In genomic region chr2:57254267-57254666, GRCm38 (mm10) we compare ENCODE assay signal across 27 mouse cellular contexts. TPM values are rescaled to one million over a fixed set of nuclear protein-coding genes. Genes with fewer than 3 reads are reported as not detected.
DNase-seq lines count a peak whose midpoint lies in the region; ATAC-seq and TF ChIP-seq lines count a peak whose summit lies in the region.
"Had no signal": no experiment of that assay in that cellular context is flagged by ENCODE, and none has a peak within 500 bp of the region (broad histone marks: within the 10 kb centered on the region; RNA-seq: fewer than 3 reads in every experiment).

No protein-coding gene starts in this region.

- no peak for TF ChIP-seq POLR2A in liver, adult 2 months (IDR thresholded peaks at IDR 0.05; ENCODE audit: extremely low read depth, insufficient read depth, low read length)

- H3K27ac ChIP-seq in gastrocnemius, adult 2 months = peak overlapping the region; percentile 78; the same call in 1 of the 2 replicates
- peak overlapping the region; percentile 78; the same call in 1 of the 2 replicates for H3K27ac ChIP-seq in liver, adult 2 months (replicated peaks; ENCODE audit: insufficient read depth, low read depth, low read length)
- H3K27ac ChIP-seq in hindbrain, embryonic 14.5 days = no peak overlapping the region
- H3K27ac ChIP-seq: embryonic facial prominence, embryonic 10.5 days; embryonic facial prominence, embryonic 13.5 days; forebrain, embryonic 10.5 days; forebrain, embryonic 13.5 days; heart, embryonic 15.5 days; hindbrain, embryonic 10.5 days; hindbrain, embryonic 15.5 days had no signal

- 58% methylated on average over 4 of the region's 4 CpGs for WGBS in liver, adult 2 months
- WGBS in hindbrain, embryonic 14.5 days = 91% methylated on average over 4 of the region's 4 CpGs

- DNase-seq in adrenal gland, postnatal 10 days = peak; percentile 32
- DNase-seq in adrenal gland, postnatal 25 days = no peak
- DNase-seq in gastrocnemius, adult 2 months = no peak
- no peak for DNase-seq in gastrocnemius, postnatal 25 days
- DNase-seq in liver, adult 2 months (ENCODE audit: extremely low read depth, low read depth, low spot score) = peak; percentile 63
- no peak for DNase-seq in liver
- no peak for DNase-seq in hindbrain, embryonic 14.5 days (ENCODE audit: low spot score)
- DNase-seq: adrenal gland, adult 2 months; adrenal gland, postnatal 36 days; cerebellum, adult 9-11 months; embryo, embryonic 11 days; gastrocnemius, postnatal 14 days; heart, adult 18-20 months; heart, postnatal 10 days; heart, postnatal 36 days had no signal

- H3K79me2 ChIP-seq in liver, adult 2 months (ENCODE audit: control insufficient read depth, insufficient read depth, low read length) = 0 out of 2 replicates have a peak, but pooled peaks cover 2% of the 10 kb centered on the region

- no peak for TF ChIP-seq CTCF in gastrocnemius, adult 2 months (IDR thresholded peaks at IDR 0.05)
- TF ChIP-seq CTCF in liver, adult 2 months (IDR thresholded peaks at IDR 0.05; ENCODE audit: low read depth, low read length) = no peak

- no peaks in the 10 kb centered on the region for H3K27me3 ChIP-seq in liver, adult 2 months (ENCODE audit: control insufficient read depth, insufficient read depth, low read length)
- no peaks in the 10 kb centered on the region for H3K27me3 ChIP-seq in hindbrain, embryonic 14.5 days (ENCODE audit: control insufficient read depth, insufficient read depth, low read length)
- H3K27me3 ChIP-seq: embryonic facial prominence, embryonic 13.5 days; forebrain, embryonic 13.5 days; heart, embryonic 12.5 days; heart, embryonic 15.5 days; hindbrain, embryonic 15.5 days; Patski had no signal

- H3K9ac ChIP-seq in liver, adult 2 months (ENCODE audit: low read depth, low read length) = no peak overlapping the region
- no peak overlapping the region for H3K9ac ChIP-seq in hindbrain, embryonic 14.5 days
- H3K9ac ChIP-seq: embryonic facial prominence, embryonic 13.5 days; forebrain, embryonic 13.5 days; heart, embryonic 12.5 days; heart, embryonic 15.5 days; hindbrain, embryonic 15.5 days had no signal

- H3K4me3 ChIP-seq in gastrocnemius, adult 2 months = no peak overlapping the region
- no peak overlapping the region for H3K4me3 ChIP-seq in liver, adult 2 months (ENCODE audit: insufficient read depth, low read depth, low read length)
- no peak overlapping the region for H3K4me3 ChIP-seq in hindbrain, embryonic 14.5 days (replicated peaks; ENCODE audit: low read length)
- H3K4me3 ChIP-seq: embryonic facial prominence, embryonic 10.5 days; embryonic facial prominence, embryonic 13.5 days; forebrain, embryonic 10.5 days; forebrain, embryonic 13.5 days; heart, embryonic 12.5 days; heart, embryonic 15.5 days; hindbrain, embryonic 10.5 days; hindbrain, embryonic 15.5 days had no signal

- no peaks in the 10 kb centered on the region for H3K9me3 ChIP-seq in hindbrain, embryonic 14.5 days (ENCODE audit: control insufficient read depth, low read length)
- H3K9me3 ChIP-seq: embryonic facial prominence, embryonic 10.5 days; embryonic facial prominence, embryonic 13.5 days; forebrain, embryonic 10.5 days; forebrain, embryonic 13.5 days; heart, embryonic 12.5 days; heart, embryonic 15.5 days; hindbrain, embryonic 10.5 days; hindbrain, embryonic 15.5 days had no signal

- H3K4me1 ChIP-seq in liver, adult 2 months (ENCODE audit: control insufficient read depth, insufficient read depth, low read length) = peaks cover 36% of the 10 kb centered on the region
- H3K4me1 ChIP-seq in hindbrain, embryonic 14.5 days (replicated peaks; ENCODE audit: control insufficient read depth, insufficient read depth, low read length) = peaks cover 11% of the 10 kb centered on the region; the same call in 1 of the 2 replicates

- intact Hi-C loops in gastrocnemius, adult 2 months (cut with DNase I) = no loop called here

- no peak overlapping the region for H3K4me2 ChIP-seq in hindbrain, embryonic 14.5 days (replicated peaks)
- H3K4me2 ChIP-seq: embryonic facial prominence, embryonic 13.5 days; forebrain, embryonic 13.5 days; heart, embryonic 15.5 days; hindbrain, embryonic 15.5 days had no signal

- no peaks in the 10 kb centered on the region for H3K36me3 ChIP-seq in liver, adult 2 months (ENCODE audit: control insufficient read depth, insufficient read depth, low read length)
- no peaks in the 10 kb centered on the region for H3K36me3 ChIP-seq in hindbrain, embryonic 14.5 days (replicated peaks; ENCODE audit: control insufficient read depth, insufficient read depth)
- H3K36me3 ChIP-seq: embryonic facial prominence, embryonic 10.5 days; embryonic facial prominence, embryonic 13.5 days; forebrain, embryonic 10.5 days; heart, embryonic 12.5 days; heart, embryonic 15.5 days; hindbrain, embryonic 10.5 days; hindbrain, embryonic 15.5 days had no signal

- ATAC-seq in hindbrain, embryonic 14.5 days (ENCODE audit: low FRiP score) = no peak
- ATAC-seq in erythroblast, adult 5-6 weeks (replicated peaks; ENCODE audit: low FRiP score, poor library complexity, severe bottlenecking) = no peak
- ATAC-seq: forebrain, embryonic 13.5 days; forebrain, embryonic 16.5 days; intestine, postnatal 0 days; Patski had no signal

RNA-seq across cellular contexts. Expression of gene Gpd2, which starts 16.8 kb away (rescaled TPM):
- total RNA-seq in adrenal gland, postnatal 10 days (2021) = 100 to 1,000 TPM; 164 to 188 TPM
- 72.0 and 94.8 TPM in 2 replicates for total RNA-seq in adrenal gland, postnatal 25 days (2021)
- total RNA-seq in gastrocnemius, adult 2 months (2021) = 100 to 1,000 TPM; 155 to 233 TPM
- 100 to 1,000 TPM; 193 to 197 TPM for total RNA-seq in gastrocnemius, postnatal 25 days (2021)
- 8.4 and 12.3 TPM in 2 replicates for total RNA-seq in liver, adult 2 months (2014; rRNA removed)
- polyA plus RNA-seq in liver, adult 2 months (2012; rRNA removed) = 4.4 and 7.1 TPM in 2 replicates
- 23.0 and 29.9 TPM in 2 replicates for polyA plus RNA-seq in hindbrain, embryonic 14.5 days (2014; fragmentation: Nextera tagmentation; extraction: Ambion mirVana)
- total RNA-seq in erythroblast, adult 5-6 weeks (2015; ENCODE audit: low replicate concordance) = 9.4 and 11.3 TPM in 2 replicates
- total RNA-seq in erythroblast, adult 5-6 weeks (2017; ENCODE audit: low replicate concordance) = 7.7 and 11.4 TPM in 2 replicates

Comparison
In these comparisons a context has a peak if more than half of its experiments do, and no peak if none do; other contexts are left out.
1. DNase-seq: peak in adrenal gland, postnatal 10 days (single experiment) and liver, adult 2 months (single experiment); none in adrenal gland, postnatal 25 days (single experiment), gastrocnemius, adult 2 months (single experiment), gastrocnemius, postnatal 25 days (single experiment), liver (single experiment) and hindbrain, embryonic 14.5 days (single experiment).